Mouse (Mus musculus) ES-E14 (cell line): ENCODE measurements around the gene Mapk13. TPM values are rescaled to one million over a fixed set of nuclear protein-coding genes. Genes with fewer than 3 reads are reported as not detected.
A peak's percentile ranks its signal among the peaks of the same experiment; 100 is the strongest.

ENCODE experiments used
- DNase-seq: peaks from one replicate; pipeline ENCODE4 v3.0.0-alpha.2; 2013; ENCODE audit warnings: low read depth, low spot score
- H3K27ac ChIP-seq: 2 replicates; pipeline ENCODE4 v1.5.1; 2012; ENCODE audit warnings: low read depth, mild to moderate bottlenecking, low read length, moderate library complexity, mixed read lengths; ENCODE audit not compliant: poor library complexity, insufficient read depth, severe bottlenecking
- H3K36me3 ChIP-seq: 2 replicates; pipeline ENCODE4 v1.6.1; 2012; ENCODE audit warnings: mild to moderate bottlenecking, low read length, moderate library complexity, mixed read lengths; ENCODE audit not compliant: control insufficient read depth, poor library complexity, insufficient read depth, severe bottlenecking
- H3K4me1 ChIP-seq, 2 experiments: fragments of 150-350 bp in 1 of 2; sonication (generic) in 1 of 2; 2 replicates each; pipeline ENCODE4 v1.6.1; 2012; ENCODE audit warnings: low read length in 2 of 2, mild to moderate bottlenecking in 1 of 2, mixed read lengths in 1 of 2; ENCODE audit not compliant: control insufficient read depth in 2 of 2, insufficient read depth in 2 of 2, poor library complexity in 1 of 2
- H3K4me3 ChIP-seq, 2 experiments: fragments of 150-350 bp in 1 of 2; sonication (generic) in 1 of 2; 2 replicates each; pipeline ENCODE4 v1.5.1; 2012; ENCODE audit warnings: low read length in 2 of 2, low read depth in 1 of 2, mild to moderate bottlenecking in 1 of 2, mixed read lengths in 1 of 2; ENCODE audit not compliant: insufficient read depth in 1 of 2, poor library complexity in 1 of 2, severe bottlenecking in 1 of 2
- H3K9ac ChIP-seq: 2 replicates; pipeline ENCODE4 v1.6.1; 2012; ENCODE audit warnings: low read depth, mild to moderate bottlenecking, low read length, mixed read lengths; ENCODE audit not compliant: poor library complexity, insufficient read depth, severe bottlenecking
- H3K9me3 ChIP-seq: fragments of 150-350 bp; sonication (generic); 2 replicates; pipeline ENCODE4 v1.6.1; 2012; ENCODE audit warnings: low read depth, mild to moderate bottlenecking, low read length; ENCODE audit not compliant: control insufficient read depth, insufficient read depth
- CHD2 ChIP-seq: IDR thresholded peaks from 2 replicates; pipeline ENCODE4 v1.6.1; 2014; ENCODE audit warnings: mild to moderate bottlenecking, low read depth, low read length, inconsistent platforms
- HCFC1 ChIP-seq: IDR thresholded peaks from 2 replicates; pipeline ENCODE4 v1.6.1; 2012; ENCODE audit warnings: low read length, inconsistent platforms, borderline replicate concordance; ENCODE audit not compliant: insufficient read depth
- MAFK ChIP-seq: IDR thresholded peaks from 2 replicates; pipeline ENCODE4 v1.6.1; 2014; ENCODE audit warnings: mild to moderate bottlenecking, low read depth, low read length, inconsistent platforms; ENCODE audit not compliant: insufficient read depth
- ZC3H11A ChIP-seq: IDR thresholded peaks from 2 replicates; pipeline ENCODE4 v1.6.1; 2012; ENCODE audit warnings: low read depth, mild to moderate bottlenecking, inconsistent platforms, low read length, borderline replicate concordance
- ZNF384 ChIP-seq: IDR thresholded peaks from 2 replicates; pipeline ENCODE4 v1.6.1; 2012; ENCODE audit warnings: low read depth, low read length, inconsistent platforms
- in situ Hi-C, 2 experiments: fragments of 600-800 bp; cut with MboI; formaldehyde crosslinking; loops; one replicate each; pipeline ENCODE4 v1.15.1; 2025; ENCODE audit warnings: low sequenced_read_pairs in 2 of 2, inconsistent platforms in 1 of 2; ENCODE audit not compliant: unreplicated experiment in 2 of 2
- total RNA-seq: library from RNA; depleted of rRNA; stranded (reverse); fragments of 300-350 nt; gene quantifications from 2 replicates; pipeline ENCODE4 v1.2.3, GENCODE M21; 2012

Mapk13 gene
- total RNA-seq, 1 experiment, result 7.1 TPM

GRCm38 (mm10) chr17:28781290-28782045, 12.4 kb downstream of the Mapk13 start:
- peaks cover 3% of the 10 kb centered on the region; the same call in 1 of the 2 replicates for H3K36me3 ChIP-seq
- no peak for DNase-seq
- no peak overlapping the region for H3K4me3 ChIP-seq
- in situ Hi-C loops, result no loop called here
- no peaks in the 10 kb centered on the region for H3K9me3 ChIP-seq
- TF ChIP-seq MAFK (no peak), ZC3H11A (no peak), HCFC1 (no peak), CHD2 (no peak), ZNF384 (no peak)
- no peak overlapping the region; the same call in 1 of the 2 replicates for H3K9ac ChIP-seq
- H3K27ac ChIP-seq, result peak overlapping the region; percentile 76; the same call in 1 of the 2 replicates
- H3K4me1 ChIP-seq, result peaks cover 5 to 25% of the 10 kb centered on the region in 2 experiments

GRCm38 (mm10) chr17:28785036-28785435, 15.9 kb downstream of the Mapk13 start:
- TF ChIP-seq CHD2, result peak; percentile 38; the same call in 1 of the 2 replicates
- TF ChIP-seq ZC3H11A, result no peak
- in situ Hi-C loops, result no loop called here
- peak; percentile 94 for DNase-seq
- no peaks in the 10 kb centered on the region for H3K9me3 ChIP-seq
- peak overlapping the region; percentile 87; the same call in 1 of the 2 replicates for H3K27ac ChIP-seq
- H3K4me1 ChIP-seq, result peaks cover 13 to 36% of the 10 kb centered on the region in 2 experiments
- peak overlapping the region; percentile 33; the same call in 1 of the 2 replicates for H3K9ac ChIP-seq
- peaks cover 3% of the 10 kb centered on the region; the same call in 1 of the 2 replicates for H3K36me3 ChIP-seq
- H3K4me3 ChIP-seq, result peak overlapping the region; percentile 41 to 56; a peak in 3 of 4 replicates

GRCm38 (mm10) chr17:28787507-28787906, 18.4 kb downstream of the Mapk13 start:
- no peak for TF ChIP-seq CHD2
- no peak for TF ChIP-seq ZC3H11A
- Histone ChIP-seq H3K9me3 (no peaks in the 10 kb centered on the region), H3K4me1 (peaks cover 10 to 23% of the 10 kb centered on the region in 2 experiments), H3K27ac (peak overlapping the region; percentile 63; the same call in 1 of the 2 replicates), H3K9ac (no peak overlapping the region), H3K4me3 (peak overlapping the region; percentile 13 to 56; a peak in 1 of 4 replicates), H3K36me3 (peaks cover 6% of the 10 kb centered on the region; the same call in 1 of the 2 replicates)
- DNase-seq, result no peak
- in situ Hi-C loops, result no loop called here

- Histone ChIP-seq H3K4me1 (peaks cover 0 to 2% of the 10 kb centered on the region in 2 experiments; a peak in 3 of 4 replicates), H3K36me3 (peaks cover 5% of the 10 kb centered on the region; the same call in 1 of the 2 replicates), H3K9me3 (no peaks in the 10 kb centered on the region), H3K9ac (no peak overlapping the region), H3K27ac (no peak overlapping the region), H3K4me3 (no peak overlapping the region)
- DNase-seq, result no peak
- TF ChIP-seq HCFC1 (no peak), ZNF384 (no peak), MAFK (no peak), ZC3H11A (no peak), CHD2 (no peak)
- in situ Hi-C loops, result no loop called here
Measured at GRCm38 (mm10) chr17:28797031-28797430, 27.9 kb downstream of the Mapk13 start.
